Mouse (Mus musculus) spleen, adult 12 weeks (tissue): ENCODE measurements around the gene Abhd17a.
"Not testable (repeated sequence)": the region's sequence is repeated elsewhere in the genome, so short reads cannot be mapped to it uniquely, and the experiment has no call there.

Source experiments
- DNase-seq: peaks from one replicate; pipeline ENCODE4 v3.0.0; 2022; ENCODE audit warnings: low spot score

Gene Abhd17a

DNA sequence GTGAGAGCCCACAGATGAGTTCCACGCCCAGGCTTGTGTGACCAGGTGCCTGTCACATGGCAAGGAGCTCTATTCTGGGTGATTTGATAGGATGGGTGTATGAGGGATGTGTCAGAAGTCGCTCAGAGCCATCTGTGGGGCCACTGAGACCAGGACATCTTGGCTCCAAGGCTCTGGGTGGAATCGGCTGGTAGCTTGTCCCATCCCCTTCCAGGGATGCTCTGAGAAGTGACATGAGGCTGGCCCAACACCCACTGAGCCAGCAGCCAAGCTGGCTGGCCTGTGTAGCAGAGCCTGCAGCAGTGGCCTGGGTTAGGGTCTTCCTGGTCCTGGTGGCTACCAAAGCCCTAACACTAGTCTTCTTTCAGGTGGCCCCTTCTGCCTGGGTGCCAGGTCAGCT, 18.3 kb upstream of the Abhd17a start:
- no peak for DNase-seq

DNA sequence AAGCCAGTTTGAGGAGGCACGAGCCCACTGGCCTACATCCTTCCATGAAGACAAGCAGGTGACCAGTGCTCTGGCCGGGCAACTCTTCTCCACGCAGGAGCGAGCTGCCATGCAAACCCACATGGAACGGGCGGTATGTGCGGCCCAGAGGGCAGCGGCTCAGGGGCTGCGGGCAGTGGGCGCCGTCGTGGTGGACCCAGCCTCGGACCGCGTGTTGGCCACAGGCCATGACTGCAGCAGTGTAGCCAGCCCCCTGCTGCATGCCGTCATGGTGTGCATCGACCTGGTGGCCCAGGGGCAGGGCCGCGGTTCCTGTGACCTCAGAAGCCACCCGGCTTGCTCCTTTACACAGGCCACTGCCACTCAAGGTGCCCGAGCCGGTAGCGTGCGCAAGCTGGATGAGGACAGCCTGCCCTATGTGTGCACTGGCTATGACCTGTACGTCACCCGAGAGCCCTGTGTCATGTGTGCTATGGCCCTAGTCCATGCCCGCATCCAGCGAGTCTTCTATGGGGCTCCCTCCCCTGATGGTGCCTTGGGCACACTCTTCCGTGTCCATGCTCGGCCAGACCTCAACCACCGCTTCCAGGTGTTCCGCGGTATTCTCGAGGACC, 16.7 kb upstream of the Abhd17a start:
- DNase-seq = no peak

DNA sequence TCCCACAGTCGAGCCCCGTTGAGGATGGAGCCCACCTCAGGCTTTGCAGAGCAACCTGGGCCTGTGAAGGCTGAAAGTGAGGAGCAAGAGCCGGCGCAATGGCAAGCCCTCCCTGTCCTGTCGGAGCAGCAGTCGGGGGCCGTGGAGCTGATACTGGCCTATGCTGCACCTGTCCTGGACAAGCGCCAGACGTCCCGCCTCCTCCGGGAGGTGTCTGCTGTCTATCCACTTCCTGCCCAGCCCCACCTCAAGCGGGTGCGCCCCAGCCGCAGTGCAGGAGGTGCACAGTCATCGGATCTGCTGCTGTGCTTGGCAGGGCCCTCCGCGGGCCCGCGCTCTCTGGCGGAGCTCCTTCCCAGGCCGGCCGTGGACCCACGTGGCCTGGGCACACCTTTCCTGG, 16.2 kb upstream of the Abhd17a start:
- DNase-seq = no peak

DNA sequence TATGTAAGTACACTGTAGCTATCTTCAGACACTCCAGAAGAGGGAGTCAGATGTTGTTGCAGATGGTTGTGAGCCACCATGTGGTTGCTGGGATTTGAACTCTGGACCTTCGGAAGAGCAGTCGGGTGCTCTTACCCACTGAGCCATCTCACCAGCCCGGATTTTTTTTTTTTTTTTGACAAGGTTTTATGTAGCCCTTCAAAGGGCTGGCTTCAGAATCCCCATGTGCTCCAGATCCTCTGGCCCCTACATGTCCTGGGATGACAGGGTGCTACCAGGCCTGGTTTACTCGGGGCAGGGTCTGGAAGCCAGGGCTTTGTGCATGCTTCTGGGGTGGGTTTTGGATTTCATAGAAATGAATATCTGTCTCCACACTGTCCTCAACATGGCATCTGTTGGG, 15.6 kb upstream of the Abhd17a start, which contains the start of gene Gm49322:
Gm49322 (plus strand) TSS at position 301 of the 400 bp plus-strand sequence.
- not testable (repeated sequence) for DNase-seq

DNA sequence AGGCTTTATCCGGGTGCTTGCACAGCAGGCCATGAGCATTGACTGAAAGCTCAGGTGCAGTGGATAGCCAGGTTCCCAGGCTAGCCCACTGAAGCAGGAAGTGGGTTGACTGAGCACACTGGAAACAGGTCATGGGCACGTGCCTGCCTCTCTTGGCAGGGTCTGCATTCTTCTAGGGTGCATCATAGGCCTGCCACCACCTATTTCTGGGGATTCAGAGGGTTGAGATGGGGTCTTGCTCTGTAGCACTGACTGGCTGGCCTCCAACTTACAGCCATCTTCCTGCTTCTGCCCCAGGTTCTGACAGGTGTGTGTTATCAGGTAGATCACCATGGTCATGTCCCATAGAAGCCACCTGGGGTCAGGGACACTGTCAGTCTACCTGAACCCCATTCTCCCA, 14.8 kb upstream of the Abhd17a start:
- no peak for DNase-seq

DNA sequence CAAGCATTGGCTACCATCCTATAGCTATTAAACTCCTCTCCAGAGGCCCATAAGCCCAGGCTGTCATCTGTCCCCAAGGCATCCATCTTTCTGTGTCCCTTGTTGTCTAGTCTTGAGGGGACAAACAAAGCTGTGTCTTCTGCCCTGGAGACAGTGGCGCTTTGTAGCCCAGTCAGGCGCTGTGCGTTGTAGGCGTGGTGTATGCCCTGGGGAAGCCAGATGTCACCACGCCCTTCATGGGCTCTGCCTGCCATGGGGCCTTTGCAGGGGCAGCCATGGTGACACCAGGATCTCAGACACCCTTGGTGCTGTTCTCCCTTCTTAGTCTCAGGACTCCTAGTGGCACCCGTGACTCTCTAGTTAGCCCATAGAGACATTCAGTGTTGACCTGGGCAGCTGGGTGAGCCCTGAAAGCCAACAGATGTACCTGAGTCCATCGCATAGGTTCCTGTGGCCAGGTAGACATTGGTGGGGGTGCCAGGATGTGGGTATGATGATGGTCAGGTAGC, 13.9 kb upstream of the Abhd17a start:
- peak; percentile 56 for DNase-seq

GRCm38 (mm10) chr10:80603364-80603763, 13.2 kb upstream of the Abhd17a start:
- DNase-seq = no peak

GRCm38 (mm10) chr10:80602698-80603325, 12.7 kb upstream of the Abhd17a start, which contains the start of the genes Scamp4 and Adat3:
Gene Scamp4, plus strand, starts transcription at chr10:80602872.
Gene Adat3, plus strand, starts transcription at chr10:80602880.
- DNase-seq = peak; percentile 95

DNA sequence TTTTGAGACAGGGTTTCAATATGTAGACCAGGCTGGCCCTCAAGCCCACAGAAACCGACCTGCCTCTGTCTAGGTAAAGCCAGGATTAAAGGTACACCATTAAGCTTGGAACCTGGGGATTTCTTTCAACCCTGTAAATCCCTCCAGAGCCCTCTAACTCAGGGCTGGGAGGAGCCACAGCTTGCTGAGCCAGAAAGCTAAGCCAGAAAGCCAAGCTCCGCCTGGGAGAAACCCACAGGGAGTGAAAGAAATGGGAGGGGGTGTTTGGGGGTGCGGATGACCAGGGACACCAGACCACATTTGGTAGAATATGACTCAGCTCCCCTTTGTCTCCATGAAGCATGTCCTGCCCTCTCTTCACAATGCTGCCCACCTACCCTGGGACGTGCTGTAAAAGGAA, 6.2 kb upstream of the Abhd17a start:
- DNase-seq = no peak

DNA sequence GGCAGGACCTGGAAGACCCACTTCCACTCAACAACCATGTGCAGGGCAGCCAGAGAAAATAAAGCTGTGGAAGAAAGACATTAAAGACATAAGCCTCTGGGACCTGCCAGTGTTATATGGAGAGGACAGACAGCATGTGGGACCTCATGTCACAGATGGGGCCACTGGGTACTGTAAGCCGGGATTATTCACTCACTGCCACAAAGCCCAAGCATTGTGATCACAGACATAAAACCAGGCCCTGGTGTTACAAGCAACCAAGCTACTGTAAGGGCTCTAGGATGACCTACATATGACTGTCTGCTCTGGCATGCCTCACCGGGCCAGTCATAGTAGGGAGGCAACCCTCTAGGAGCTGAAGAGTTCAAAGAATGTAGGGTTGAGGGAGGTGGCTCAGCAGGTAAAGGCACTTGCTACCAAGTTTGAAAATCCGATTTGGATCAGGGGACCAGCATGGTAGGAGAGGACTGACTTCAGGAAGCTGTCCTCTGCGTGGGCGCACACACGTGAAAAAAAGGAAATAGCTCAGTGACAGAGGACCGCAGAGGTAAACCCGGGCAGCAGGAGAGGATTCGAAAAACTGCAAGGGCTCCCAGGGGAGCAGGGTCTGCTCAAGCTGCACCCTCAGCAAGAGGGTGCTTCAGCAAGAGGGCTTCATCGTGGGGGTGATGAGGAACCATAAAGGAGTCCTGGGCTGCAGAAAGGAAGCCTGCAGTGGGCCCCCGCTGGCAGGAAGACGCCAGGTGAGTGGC, 838 bp downstream of the Abhd17a start:
- DNase-seq = no peak

GRCm38 (mm10) chr10:80587305-80587657, 2.9 kb downstream of the Abhd17a start:
- DNase-seq = no peak

GRCm38 (mm10) chr10:80586407-80587304, 3.5 kb downstream of the Abhd17a start:
- DNase-seq = no peak

GRCm38 (mm10) chr10:80585581-80585980, 4.6 kb downstream of the Abhd17a start:
- DNase-seq = no peak

DNA sequence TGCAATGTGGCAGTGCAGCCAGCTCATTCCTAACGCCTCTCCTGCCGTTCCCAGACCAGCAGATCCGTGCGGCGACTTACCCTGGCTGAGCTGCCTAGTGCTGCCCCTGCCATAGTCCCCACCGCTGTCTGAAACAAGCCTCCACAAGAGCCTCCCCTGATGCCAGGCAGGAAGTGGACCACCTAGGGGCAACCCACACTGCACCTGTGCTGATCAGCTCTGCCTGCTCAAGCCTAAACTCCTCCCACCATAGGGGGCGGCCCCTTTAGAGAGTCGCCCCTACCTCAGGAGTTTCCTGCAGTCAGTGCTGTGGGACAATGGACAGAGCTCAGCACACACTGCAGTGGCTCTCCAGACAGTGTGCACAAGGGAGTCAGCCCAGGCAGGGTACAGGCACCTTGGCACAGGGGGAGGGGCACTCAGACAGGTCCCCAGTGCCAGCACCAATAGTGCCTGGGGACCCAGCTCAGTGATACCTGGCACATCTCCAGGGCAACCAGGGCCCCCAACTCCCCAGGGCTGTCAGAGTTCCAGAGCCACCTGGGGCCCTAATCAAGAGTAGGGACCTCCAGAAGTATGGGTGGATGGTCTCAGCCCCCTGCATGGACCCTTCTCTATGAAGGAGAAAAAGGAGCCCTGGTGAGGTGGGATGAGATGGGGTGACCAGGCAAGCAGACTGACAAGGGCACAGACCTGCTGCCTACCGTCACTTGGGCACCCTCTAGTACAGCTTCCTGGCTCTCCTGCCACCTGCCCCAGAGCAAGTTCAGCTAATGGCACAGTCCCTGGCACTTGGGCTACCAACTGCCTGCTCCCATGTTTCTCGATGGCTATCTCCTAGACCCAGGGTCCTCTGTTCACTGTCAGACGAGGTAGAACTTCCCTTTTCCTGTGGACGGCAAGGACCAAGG, 5.2 kb downstream of the Abhd17a start:
- DNase-seq = no peak

DNA sequence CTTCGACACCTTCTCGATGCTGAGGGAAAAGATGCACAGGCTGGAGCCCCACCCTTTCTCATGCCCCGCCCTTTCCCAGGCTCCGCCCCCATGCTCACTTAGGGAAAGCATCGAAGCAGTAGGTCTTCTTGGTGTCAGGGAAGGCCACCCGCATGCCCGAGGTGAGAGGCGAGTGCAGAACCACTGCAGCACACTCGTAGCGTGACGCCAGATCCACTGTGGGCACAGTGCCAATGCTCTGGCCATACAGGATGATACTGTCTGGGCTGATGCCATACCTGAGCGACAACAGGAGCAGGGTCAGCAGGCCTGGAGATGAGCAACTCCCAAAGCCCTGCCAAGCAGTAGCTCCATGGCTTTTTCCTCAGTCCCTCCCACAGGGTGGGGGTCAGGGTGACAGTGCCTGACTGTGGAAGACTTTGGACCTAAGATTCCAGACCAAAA, 6.1 kb downstream of the Abhd17a start:
- no peak for DNase-seq

GRCm38 (mm10) chr10:80583047-80583446, 7.1 kb downstream of the Abhd17a start:
- DNase-seq = no peak

DNA sequence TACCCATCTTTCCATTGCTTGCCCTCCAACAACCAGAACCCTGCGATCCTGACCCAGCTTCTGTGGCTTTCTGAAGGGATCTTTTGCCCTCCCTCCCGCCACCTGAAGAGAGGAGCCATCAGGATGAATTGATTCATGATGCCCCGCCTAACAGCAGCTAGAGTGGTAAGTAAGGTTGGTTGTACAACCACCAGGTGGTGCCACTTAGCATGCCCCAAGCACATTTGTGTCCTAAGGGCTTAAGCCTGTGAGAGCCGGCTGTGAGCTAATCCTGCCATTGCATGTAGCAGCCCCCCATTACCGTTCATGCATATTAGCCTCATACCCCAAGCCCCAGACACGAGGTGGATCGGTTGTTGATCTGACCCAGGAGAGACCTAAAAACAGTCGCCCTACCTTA, 11.2 kb downstream of the Abhd17a start:
- peak; percentile 75 for DNase-seq

GRCm38 (mm10) chr10:80578131-80578750, 11.9 kb downstream of the Abhd17a start:
- DNase-seq = peak; percentile 85

- DNase-seq = peak; percentile 100
These were observed 12.7 kb downstream of the Abhd17a start, which contains the start of gene Klf16 for GRCm38 (mm10) chr10:80577195-80578130. Gene Klf16, minus strand, starts transcription at chr10:80577321.
